Mouse (Mus musculus): ENCODE measurements around the gene Zfp362.

The Zfp362 gene

GRCm38 (mm10) chr4:128760029-128760428, 45.8 kb downstream of the Zfp362 start:
- no peak for DNase-seq (ENCODE audit: low spot score)

GRCm38 (mm10) chr4:128759214-128759613, 46.6 kb downstream of the Zfp362 start:
- no peak for DNase-seq (ENCODE audit: low spot score)

GRCm38 (mm10) chr4:128755900-128756299, 49.9 kb downstream of the Zfp362 start:
- DNase-seq (ENCODE audit: low spot score): no peak

- no peak for DNase-seq (ENCODE audit: low spot score)
Measured at GRCm38 (mm10) chr4:128755064-128755463, 50.8 kb downstream of the Zfp362 start, which contains the start of gene A3galt2. TSS of gene A3galt2 (plus strand) at chr4:128755364.

- DNase-seq (ENCODE audit: low spot score): no peak
Measured at GRCm38 (mm10) chr4:128753571-128753970, 52.3 kb downstream of the Zfp362 start.

- no peak for DNase-seq (ENCODE audit: low spot score)
Measured at GRCm38 (mm10) chr4:128752031-128752757, 53.7 kb downstream of the Zfp362 start.

GRCm38 (mm10) chr4:128751006-128751405, 54.8 kb downstream of the Zfp362 start:
- DNase-seq (ENCODE audit: low spot score): no peak

- DNase-seq (ENCODE audit: low spot score): no peak
Measured at GRCm38 (mm10) chr4:128748309-128748708, 57.5 kb downstream of the Zfp362 start.

- DNase-seq (ENCODE audit: low spot score): no peak
Measured at GRCm38 (mm10) chr4:128747614-128748270, 58.1 kb downstream of the Zfp362 start.

GRCm38 (mm10) chr4:128745160-128745559, 60.7 kb downstream of the Zfp362 start:
- no peak for DNase-seq (ENCODE audit: low spot score)

GRCm38 (mm10) chr4:128743031-128743626, 62.7 kb downstream of the Zfp362 start:
- DNase-seq (ENCODE audit: low spot score): no peak

- DNase-seq (ENCODE audit: low spot score): no peak
Measured at GRCm38 (mm10) chr4:128742379-128742970, 63.4 kb downstream of the Zfp362 start.

- no peak for DNase-seq (ENCODE audit: low spot score)
Measured at GRCm38 (mm10) chr4:128741906-128742305, 63.9 kb downstream of the Zfp362 start.

- no peak for DNase-seq (ENCODE audit: low spot score)
Measured at GRCm38 (mm10) chr4:128740878-128741277, 65.0 kb downstream of the Zfp362 start.

- DNase-seq (ENCODE audit: low spot score): no peak
Measured at GRCm38 (mm10) chr4:128737825-128738610, 67.8 kb downstream of the Zfp362 start.

GRCm38 (mm10) chr4:128737137-128737589, 68.7 kb downstream of the Zfp362 start:
- no peak for DNase-seq (ENCODE audit: low spot score)

GRCm38 (mm10) chr4:128734721-128735671, 70.8 kb downstream of the Zfp362 start:
- DNase-seq (ENCODE audit: low spot score): peak; percentile 85

- no peak for DNase-seq (ENCODE audit: low spot score)
Measured at GRCm38 (mm10) chr4:128734217-128734616, 71.6 kb downstream of the Zfp362 start.

- DNase-seq (ENCODE audit: low spot score): peak; percentile 48
Measured at GRCm38 (mm10) chr4:128733496-128733895, 72.3 kb downstream of the Zfp362 start.

GRCm38 (mm10) chr4:128732794-128733193, 73.1 kb downstream of the Zfp362 start:
- no peak for DNase-seq (ENCODE audit: low spot score)

GRCm38 (mm10) chr4:128730271-128730670, 75.6 kb downstream of the Zfp362 start:
- no peak for DNase-seq (ENCODE audit: low spot score)

Data from T-cell, adult 2 months (primary cell).